Mouse (Mus musculus): Measurements from ENCODE around the gene Hddc3.
"Not testable (repeated sequence)": the region's sequence is repeated elsewhere in the genome, so short reads cannot be mapped to it uniquely, and the experiment has no call there.

Gene Hddc3

DNA sequence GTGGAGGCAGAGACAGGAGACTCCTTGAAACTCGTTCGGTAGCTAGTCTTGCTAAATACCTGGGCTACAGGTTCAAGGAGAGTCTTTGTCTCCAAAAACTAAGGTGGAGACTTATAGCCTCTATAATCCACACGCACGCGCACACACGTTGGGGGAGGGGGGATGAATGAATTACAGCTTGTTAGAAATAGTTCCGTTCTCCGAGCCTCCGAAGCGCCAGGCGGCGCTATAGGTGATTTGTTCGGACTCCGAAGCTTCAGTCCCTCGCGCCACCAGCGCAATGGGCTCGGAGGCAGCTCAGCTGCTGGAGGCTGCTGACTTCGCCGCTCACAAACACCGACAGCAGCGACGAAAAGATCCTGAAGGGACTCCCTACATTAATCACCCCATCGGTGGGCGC, at the start of gene Hddc3:
Hddc3 (plus strand) TSS at position 247 of the 400 bp plus-strand sequence.
- DNase-seq (ENCODE audit: low spot score): peak; percentile 95

DNA sequence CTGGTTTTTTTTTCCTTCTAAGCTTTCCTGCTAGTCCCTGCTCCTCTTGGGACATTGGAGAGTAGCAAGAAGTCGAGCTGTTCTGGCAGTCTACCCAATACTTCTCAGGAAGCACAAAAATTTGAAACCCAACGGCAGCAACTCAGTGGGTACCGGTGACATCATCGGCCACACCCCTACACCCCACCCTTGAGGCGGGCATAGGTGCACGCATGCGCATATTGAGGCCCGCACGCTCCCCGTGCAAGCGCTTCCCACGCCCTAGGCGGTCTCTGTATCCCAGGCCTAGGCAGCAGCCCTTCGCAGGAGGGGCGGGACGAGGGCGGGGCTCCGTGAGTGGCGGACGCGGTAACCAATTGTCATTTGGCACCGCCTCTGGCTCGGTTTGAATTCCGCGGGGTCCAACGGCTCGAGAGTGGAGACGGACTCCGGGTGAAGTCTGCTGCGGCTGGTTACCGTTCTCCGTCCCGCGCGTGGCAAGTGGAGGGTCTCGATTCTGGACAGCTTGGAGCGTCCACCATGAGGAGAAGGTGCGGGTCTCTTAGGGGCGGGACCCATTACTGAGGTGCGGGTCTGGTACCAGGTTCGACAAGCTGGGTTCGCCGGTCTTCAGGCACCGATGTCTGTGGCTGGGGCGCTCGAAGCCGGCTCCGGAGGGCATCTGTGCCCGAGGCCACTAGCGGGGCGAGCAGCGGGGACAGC, 48.7 kb upstream of the Hddc3 start, which contains the start of gene Prc1:
Prc1 (plus strand) TSS at position 389 of the 702 bp plus-strand sequence.
- DNase-seq (ENCODE audit: low spot score): peak; percentile 98

DNA sequence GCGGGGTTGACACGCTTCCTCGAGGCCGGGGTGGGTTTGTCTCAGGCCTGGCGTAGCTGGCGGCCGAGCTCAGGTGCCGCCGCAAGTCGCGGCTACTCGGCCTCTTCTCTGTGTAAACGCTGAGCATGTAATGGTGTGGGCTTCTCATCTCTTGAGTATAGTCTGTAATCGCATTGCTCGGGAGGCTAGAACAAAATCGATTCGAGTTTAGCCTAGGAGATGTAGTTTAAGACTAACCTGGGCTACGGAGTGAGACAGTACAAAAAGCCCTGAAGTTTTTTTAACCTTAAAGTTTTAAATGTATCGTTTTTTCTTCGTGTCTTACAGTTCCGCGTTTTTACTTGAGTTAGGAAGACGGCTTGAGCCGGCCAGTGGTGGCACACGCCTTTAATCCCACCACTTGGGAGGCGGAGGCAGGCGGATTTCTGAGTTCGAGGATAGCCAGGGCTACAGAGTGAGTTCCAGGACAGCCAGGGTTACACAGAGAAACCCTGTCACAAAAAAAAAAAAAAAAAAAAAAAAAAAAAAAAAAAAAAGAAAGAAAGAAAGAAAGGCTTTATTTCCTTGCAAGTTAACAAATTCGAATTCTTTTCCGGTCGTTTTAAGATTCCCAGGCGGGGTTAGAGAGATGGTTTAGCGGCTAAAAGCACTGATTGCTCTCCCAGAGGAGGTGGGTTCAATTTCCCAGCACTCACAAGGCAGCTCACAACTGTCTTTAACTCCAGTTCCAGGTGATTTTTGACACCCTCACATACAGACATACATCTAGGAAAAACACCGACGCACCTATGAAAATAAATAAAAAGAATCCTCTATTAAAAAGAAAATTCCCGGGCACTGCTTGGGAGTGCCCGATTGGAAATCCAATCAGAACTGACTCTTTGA, 47.9 kb upstream of the Hddc3 start:
- no peak for DNase-seq (ENCODE audit: low spot score)

DNA sequence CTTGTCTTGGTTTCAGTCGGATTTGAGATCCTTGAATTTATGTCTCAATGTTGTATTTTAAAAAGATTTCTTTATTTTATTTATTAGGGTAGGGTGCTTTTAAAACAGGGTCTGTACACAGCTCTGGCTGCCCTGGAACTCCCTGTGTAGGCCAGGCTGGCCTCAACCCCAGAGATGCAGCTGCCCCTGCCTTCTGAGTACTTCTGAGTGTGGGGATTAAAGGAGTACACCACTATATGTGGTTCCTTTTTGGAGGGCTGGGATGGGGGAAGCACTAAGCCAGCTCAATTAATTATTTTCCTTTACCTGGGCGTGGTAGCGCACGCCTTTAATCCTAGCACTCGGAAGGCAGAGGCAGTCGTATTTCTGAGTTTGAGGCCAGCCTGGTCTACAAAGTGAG, 46.4 kb upstream of the Hddc3 start:
- DNase-seq (ENCODE audit: low spot score): no peak

DNA sequence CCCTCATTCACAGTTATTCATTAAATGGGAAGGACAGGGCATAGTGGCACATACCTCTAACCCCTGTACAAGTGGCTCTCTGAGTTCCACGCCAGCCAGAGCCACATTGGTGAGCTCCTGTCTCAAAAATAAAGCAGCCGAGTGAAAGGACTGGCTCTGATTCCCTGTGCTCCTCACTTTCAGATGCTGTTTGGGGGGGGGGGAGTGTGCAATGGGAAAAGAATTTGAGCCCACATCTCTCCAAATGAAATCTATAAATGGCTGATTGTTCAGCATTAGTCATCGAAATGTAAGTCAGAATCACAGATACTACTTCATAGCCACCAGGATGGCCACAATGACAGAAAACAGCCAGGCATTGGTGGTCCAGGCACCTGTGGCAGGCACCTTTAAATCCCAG, 45.9 kb upstream of the Hddc3 start:
- DNase-seq (ENCODE audit: low spot score): no peak

DNA sequence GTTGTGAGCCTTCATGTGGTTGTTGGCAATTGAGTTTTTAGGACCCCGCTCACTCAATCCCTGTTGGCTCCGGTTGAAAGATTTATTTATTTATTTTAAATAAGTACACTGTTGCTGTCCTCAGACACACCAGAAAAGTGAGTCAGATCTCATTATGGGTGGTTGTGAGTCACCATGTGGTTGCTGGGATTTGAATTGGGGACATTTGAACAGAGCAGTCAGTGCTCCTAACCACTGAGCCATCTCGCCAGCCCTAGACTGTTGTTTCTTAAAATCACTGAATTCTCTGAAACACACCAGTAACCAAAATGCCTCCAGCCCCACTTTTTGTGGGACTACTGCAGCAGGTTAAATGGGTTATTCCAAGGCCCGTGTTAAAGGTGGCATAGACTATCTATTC, 44.1 kb upstream of the Hddc3 start:
- DNase-seq (ENCODE audit: low spot score): no peak

DNA sequence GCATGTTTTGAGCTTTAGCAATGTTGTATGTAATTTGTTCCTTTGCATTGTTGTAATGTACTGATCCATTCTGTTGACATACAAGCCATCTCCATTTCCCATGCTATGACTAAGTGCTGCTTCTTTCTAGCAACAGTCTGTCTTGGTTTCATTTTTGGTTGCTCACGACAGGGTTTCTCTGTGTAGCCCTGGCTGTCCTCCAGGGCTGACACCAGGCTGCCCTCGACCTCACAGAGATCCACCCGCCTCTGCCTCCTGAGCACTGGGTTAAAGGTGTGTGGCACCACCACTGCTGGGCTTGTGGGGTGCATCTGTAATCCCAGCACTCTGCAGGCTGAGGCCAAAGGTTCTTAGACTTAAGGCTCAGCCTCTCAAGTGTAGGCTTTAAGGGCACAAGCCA, 43.3 kb upstream of the Hddc3 start:
- no peak for DNase-seq (ENCODE audit: low spot score)

DNA sequence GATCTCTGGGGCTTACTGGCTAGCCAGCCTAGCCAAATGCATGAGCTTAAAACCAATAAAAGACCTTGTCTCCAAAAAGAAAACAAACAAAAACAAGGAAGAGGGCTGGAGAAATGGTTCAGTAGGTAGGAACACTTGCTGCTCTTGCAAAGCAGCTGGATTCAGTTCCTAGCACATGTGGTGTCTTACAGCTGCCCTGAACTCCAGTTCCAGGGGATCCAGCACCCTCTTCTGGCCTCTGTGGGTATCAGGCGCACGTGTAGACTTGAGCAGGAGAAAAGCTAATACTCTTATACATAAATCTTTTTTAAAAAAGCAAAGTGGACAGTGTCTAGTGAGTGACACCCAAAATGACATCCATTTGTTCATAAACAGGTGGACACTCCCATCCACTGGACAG, 41.4 kb upstream of the Hddc3 start:
- no peak for DNase-seq (ENCODE audit: low spot score)

DNA sequence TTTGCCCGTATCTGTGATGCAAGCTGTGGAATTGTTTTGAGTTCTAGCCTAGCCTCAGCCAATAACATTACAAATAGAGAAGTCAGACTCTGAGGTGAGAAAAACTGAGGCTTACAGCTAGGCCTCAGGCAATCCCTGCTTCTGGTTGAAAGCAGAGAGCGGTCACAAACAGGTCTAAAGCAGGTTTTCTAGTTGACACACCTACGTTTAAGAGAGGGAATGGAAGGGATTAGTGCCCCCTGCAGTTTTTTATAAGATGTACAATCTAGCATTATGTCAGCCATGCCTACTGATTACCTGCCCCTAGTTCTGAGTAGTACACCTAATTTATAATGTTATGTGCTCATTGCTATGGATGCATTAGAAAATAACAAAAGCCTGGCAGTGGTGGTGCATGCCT, 35.1 kb upstream of the Hddc3 start:
- no peak for DNase-seq (ENCODE audit: low spot score)

DNA sequence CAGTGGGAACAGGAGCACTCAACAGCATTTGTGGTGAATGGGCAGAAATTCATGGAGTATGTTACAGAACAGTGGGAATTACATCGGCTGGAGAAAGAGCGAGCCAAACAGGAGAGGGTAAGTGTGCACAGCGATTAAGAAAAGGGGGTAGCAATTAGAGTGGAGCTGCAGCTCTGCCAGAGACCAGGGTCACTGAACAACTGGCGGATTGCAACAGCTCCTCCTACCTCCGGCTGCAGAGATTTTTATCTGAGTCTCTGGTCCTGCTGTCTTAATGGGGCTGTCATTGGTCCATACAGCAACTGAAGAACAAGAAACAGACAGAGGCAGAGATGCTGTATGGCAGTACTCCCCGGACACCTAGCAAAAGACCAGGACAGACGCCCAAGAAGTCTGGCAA, 32.1 kb upstream of the Hddc3 start:
- DNase-seq (ENCODE audit: low spot score): no peak

DNA sequence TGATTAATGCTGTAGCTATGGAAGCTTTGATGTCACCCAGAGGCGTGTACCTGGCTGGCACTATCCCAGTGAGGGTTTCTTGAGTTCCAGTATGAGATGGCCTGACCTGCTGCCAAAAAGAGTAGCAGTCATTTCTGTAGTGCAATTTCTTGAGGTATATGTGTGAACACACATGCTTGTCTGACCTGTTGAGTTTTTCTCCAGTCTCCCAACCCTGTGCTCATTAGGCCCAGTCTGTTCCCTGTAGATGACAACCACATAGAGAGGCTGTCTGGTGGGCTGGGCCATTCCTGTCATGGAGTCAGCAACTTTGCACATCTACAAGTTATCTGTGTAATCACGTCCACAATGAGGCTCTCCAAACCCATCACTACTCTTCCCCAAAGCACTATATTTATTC, 27.2 kb upstream of the Hddc3 start:
- DNase-seq (ENCODE audit: low spot score): no peak

DNA sequence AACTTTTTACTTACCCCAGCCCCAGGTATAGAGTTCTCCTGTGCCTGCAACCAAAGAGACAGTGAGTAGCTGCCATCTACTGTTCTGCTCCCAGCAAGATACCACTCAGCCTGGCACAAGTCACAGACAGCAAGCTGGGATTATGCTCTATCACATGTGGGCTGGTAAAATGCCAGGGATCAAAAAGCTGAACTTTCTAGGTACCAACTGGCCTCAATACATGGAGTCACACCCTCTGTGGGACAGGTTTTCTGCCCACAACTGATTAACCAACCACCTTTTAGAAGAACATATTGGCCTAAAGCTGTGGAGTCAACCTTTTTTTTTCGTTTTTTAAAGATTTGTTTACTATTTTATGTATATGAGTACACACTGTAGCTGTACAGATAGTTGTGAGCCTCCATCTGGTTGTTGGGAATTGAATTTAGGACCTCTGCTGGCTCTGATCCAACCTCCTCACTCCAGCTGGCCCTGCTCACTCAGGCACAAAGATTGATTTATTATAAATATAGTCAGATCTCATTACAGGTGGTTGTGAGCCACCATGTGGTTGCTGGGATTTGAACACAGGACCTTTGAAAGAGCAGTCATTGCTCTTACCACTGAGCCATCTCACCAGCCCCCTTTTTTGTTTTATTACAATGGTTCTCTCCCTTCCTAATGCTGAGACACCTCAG, 25.3 kb upstream of the Hddc3 start:
- DNase-seq (ENCODE audit: low spot score): no peak

DNA sequence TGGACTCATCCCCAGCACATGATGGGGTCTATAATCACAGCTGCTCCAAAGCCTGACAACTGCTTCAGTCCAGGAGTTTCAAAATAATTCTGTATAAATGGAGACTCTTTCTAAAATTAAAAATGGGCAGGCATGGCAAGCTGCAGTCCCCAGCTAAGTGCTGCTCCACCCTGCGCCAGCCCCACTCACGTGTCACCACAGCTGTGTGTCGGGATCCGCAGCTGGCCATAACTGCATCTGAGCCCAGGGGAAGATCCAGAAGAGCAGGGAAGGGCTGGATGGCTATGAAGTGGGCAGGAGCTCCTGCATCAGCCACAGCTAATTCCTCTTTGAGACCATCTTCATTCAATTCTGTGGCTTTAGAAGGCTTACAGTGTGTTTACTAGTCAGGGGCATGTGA, 24.2 kb upstream of the Hddc3 start:
- no peak for DNase-seq (ENCODE audit: low spot score)

DNA sequence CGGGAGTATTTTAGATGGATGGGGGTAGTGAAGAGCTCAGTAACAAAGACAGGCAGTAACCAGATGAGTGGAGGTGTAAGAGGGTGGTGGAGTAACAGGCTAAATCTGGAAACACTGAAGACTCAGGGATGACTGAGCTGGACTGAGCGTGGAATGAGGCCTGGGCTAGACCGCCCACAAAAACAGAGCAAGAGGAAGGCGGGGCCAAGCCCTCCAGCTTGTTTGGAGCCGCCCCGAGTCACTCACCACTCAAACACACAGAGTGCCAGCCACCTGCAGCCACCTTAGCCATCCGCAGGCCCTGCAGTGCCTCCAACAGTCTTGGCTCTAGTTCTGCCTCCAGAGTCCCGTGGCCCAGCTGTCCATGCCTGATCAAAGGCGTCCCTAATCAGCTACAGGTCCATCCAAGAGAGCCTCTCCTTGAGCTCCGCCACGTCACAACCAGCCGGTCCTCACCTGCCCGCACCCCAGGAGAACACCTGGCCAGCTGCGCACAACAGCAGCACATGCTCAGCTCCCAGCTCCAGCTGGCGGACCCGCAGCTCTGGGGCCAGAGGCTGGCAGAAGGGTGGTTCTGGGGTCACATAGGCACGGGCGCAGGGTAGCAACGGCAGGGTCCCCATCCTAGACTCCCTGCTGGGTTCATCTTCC, 22.9 kb upstream of the Hddc3 start:
- no peak for DNase-seq (ENCODE audit: low spot score)

DNA sequence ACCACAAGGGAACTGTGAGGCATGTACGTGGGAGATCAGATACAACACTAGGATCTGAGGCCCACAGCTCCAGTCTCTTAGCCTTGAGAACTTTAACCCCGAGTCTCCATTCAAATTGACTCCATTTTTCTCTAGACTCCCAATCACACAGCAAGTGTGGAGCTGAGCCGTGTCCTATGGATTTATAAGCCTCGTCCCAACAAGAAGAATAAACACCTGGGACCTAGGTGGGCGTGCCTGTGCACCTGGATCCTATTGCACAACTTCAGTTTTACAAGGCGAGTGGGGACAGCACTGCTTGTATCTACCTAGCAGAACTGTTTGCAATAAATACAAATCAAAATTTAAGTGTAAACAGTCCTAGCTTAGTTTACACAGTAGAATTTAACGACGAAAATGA, 19.6 kb upstream of the Hddc3 start:
- no peak for DNase-seq (ENCODE audit: low spot score)

DNA sequence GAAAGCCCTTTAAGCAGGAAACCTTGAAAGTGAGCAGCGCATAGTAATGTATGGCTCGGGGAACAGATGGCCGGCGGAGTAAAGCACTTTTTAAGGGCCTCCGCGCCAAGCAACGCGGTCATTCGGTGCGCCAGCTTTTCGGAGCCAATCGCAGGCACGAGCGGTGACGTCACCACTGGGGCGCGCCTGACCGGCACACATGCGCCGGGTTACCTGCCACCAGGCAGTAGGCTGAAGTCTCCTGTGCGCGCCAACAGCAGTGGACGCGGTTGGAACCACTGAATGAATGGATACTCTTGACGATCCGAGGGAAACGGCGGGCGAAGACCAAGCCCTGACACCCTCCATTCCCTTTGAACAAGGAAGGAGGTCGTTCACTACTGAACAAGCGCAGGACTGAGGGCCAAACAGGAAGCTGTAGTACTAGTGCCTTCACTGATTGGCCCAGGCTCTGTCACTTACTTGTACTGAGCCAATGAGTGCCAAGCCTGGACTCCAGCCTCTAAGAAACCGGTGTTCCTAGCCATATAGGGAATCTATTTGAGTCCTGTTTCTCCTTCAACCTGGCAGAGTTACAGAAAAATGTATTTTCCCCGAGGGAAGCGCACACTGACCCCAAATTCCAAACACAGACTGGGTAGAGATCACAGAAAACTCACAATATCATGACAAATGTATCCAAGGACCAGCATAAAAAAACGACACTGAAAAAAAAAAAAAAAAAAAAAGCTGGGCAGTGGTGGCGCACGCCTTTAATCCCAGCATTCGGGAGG, 18.7 kb upstream of the Hddc3 start, which contains the start of gene Rccd1:
Rccd1 (minus strand) TSS at position 412 of the 773 bp plus-strand sequence.
- DNase-seq (ENCODE audit: low spot score): peak; percentile 95

DNA sequence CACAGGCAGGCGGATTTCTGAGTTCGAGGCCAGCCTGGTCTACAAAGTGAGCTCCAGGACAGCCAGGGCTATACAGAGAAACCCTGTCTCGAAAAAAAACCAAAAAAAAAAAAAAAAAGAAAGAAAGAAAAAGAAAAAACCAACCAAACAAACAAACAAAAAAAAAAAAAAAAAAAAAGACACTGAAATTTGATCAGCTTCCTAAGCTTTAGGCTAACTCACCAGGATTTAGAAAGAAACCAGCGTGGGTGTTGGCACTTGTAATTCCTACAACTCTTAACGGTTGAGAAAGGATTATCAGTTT, 18.1 kb upstream of the Hddc3 start:
- not testable (repeated sequence) for DNase-seq (ENCODE audit: low spot score)

DNA sequence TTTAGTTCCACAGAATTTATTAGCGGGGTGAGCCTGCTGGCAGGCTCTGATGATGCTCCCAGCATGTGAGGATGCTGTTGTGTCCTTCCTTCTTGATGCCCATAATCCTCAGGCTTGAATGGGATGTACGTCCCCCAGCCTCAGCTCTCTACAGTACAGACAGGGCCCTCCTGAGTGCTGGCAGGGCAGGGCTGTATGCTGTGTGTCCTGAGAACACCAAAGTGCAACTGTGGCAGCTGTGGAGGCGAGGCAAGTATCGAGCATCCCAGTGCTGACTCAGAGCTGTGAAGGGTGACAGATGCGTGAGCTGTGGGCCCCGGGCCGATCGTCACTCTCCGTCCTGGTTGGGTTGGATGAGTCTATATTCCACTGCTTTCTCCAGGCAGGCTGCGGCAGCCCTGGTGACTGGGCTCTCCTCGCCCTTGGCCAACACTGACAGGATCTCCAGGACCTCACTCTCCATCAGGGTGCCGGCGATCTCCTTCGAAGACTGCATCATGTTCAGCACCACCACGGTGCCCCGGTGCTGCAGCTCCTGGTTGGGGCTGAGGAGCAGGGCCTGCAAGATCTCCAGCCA, 17.5 kb upstream of the Hddc3 start:
- DNase-seq (ENCODE audit: low spot score): no peak

DNA sequence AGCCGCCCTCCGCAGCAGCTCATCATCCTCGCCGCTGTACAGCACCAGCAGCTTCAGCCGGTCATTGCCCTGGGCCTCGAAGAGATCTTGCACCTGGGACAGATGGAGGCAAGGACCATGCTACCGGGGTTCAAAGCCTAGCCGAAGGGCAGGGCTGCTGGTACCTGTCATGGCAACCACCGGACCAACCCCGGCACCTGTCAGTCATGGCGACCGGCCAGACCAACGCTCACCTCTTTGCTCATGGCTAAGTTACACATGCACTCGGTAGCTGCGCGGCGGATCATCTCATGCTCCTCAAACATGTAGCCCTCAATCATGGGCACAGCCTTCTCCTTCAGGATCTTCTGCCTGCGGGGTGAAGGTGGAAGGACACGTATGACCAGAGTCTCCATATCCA, 16.8 kb upstream of the Hddc3 start:
- no peak for DNase-seq (ENCODE audit: low spot score)

DNA sequence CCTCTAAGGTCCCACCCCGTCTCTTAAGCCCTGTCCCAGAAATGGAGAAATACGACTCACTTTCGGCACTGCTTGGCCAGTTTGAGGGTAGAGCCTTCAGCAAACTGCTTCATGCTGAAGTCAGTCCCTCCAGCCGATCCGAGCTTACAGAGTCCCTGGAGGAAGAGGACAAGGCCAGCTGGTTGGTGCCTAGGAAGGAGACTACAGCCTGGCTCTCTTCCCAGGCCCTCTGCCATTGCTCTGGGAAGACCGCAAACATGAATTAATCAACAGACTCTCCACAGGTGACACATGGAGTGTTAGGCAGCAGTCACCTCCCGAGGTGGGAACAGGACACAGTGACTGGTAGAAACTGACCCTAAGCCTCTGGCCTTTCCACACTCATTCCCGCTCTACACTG, 12.6 kb upstream of the Hddc3 start:
- DNase-seq (ENCODE audit: low spot score): no peak

DNA sequence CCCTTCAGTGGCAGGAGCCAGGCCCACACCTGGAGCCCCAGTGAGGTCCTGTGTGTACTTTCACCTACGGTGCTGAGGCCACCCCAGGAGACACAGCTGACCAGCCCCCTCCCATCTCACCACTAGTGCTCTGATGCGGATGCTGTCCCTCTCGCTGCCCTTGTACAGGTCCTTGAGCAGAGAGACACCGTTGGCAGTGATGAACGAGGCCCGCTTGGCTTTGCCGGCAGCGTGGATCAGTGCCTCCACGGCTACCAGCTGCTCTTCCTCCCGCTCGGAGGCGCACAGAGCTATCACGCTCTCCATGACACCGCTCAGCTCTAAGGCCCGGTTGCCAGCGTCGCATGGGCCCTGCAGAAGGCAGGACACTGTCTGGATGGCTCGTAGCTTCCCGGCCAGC, 11.5 kb upstream of the Hddc3 start:
- DNase-seq (ENCODE audit: low spot score): no peak

Data from urinary bladder, postnatal 14 days (tissue).